Mouse (Mus musculus) erythroblast, embryonic 14.5 days (primary cell): ENCODE measurements around the gene E130308A19Rik. TPM values are rescaled to one million over a fixed set of nuclear protein-coding genes. Genes with fewer than 3 reads are reported as not detected.
A peak's percentile ranks its signal among the peaks of the same experiment; 100 is the strongest.

Source experiments
- H3K27me3 ChIP-seq: 2 replicates; pipeline ENCODE4 v1.6.1; 2012; ENCODE audit warnings: inconsistent platforms; ENCODE audit not compliant: control insufficient read depth
- H3K36me3 ChIP-seq: 2 replicates; pipeline ENCODE4 v1.6.1; 2012; ENCODE audit warnings: mild to moderate bottlenecking, inconsistent platforms; ENCODE audit not compliant: control insufficient read depth
- H3K4me1 ChIP-seq: 2 replicates; pipeline ENCODE4 v1.6.1; 2012; ENCODE audit warnings: inconsistent platforms; ENCODE audit not compliant: control insufficient read depth
- H3K4me3 ChIP-seq: replicated peaks from 2 replicates; pipeline ENCODE3; 2012; ENCODE audit warnings: moderate library complexity, mild to moderate bottlenecking, inconsistent platforms
- H3K9me3 ChIP-seq: 2 replicates; pipeline ENCODE4 v1.6.1; 2012; ENCODE audit warnings: low read length, inconsistent platforms, mixed read lengths; ENCODE audit not compliant: control insufficient read depth
- GATA1 ChIP-seq: IDR thresholded peaks from 2 replicates; pipeline ENCODE4 v1.6.1; 2012; ENCODE audit warnings: low read length, inconsistent platforms, mixed read lengths
- TAL1 ChIP-seq: IDR thresholded peaks from 3 replicates; pipeline ENCODE4 v1.6.1; 2012; ENCODE audit warnings: low read length, inconsistent platforms, mixed read lengths
- polyA plus RNA-seq: library from polyadenylated mRNA; stranded (reverse); fragments of >175 nt; gene quantifications from 2 replicates; pipeline ENCODE4 v1.2.3, GENCODE M21; 2012

Gene E130308A19Rik
- polyA plus RNA-seq, 1 experiment = 0.17 TPM

- Histone ChIP-seq H3K27me3 (peaks cover 7% of the 10 kb centered on the region), H3K9me3 (no peaks in the 10 kb centered on the region), H3K4me1 (peaks cover 55% of the 10 kb centered on the region), H3K36me3 (no peaks in the 10 kb centered on the region), H3K4me3 (peak overlapping the region; percentile 94)
- TF ChIP-seq TAL1 = no peak
- no peak for TF ChIP-seq GATA1
Observed at GRCm38 (mm10) chr4:59805968-59806878, 180.2 kb downstream of the E130308A19Rik start.

GRCm38 (mm10) chr4:59806879-59807195 is 180.8 kb downstream of the E130308A19Rik start:
- H3K36me3 ChIP-seq = no peaks in the 10 kb centered on the region
- H3K4me3 ChIP-seq = peak overlapping the region; percentile 94
- H3K27me3 ChIP-seq = peaks cover 7% of the 10 kb centered on the region
- peaks cover 53% of the 10 kb centered on the region for H3K4me1 ChIP-seq
- TF ChIP-seq GATA1 (no peak), TAL1 (no peak)
- no peaks in the 10 kb centered on the region for H3K9me3 ChIP-seq

- Histone ChIP-seq H3K9me3 (no peaks in the 10 kb centered on the region), H3K36me3 (no peaks in the 10 kb centered on the region), H3K27me3 (peaks cover 7% of the 10 kb centered on the region), H3K4me1 (peaks cover 47% of the 10 kb centered on the region), H3K4me3 (no peak overlapping the region)
- TF ChIP-seq TAL1 = no peak
- TF ChIP-seq GATA1 = no peak
Observed at GRCm38 (mm10) chr4:59807521-59807920, 181.5 kb downstream of the E130308A19Rik start.

- no peaks in the 10 kb centered on the region for H3K36me3 ChIP-seq
- H3K9me3 ChIP-seq = no peaks in the 10 kb centered on the region
- H3K4me3 ChIP-seq = no peak overlapping the region
- TF ChIP-seq TAL1 = no peak
- TF ChIP-seq GATA1 = no peak
- peaks cover 38% of the 10 kb centered on the region for H3K4me1 ChIP-seq
- peaks cover 7% of the 10 kb centered on the region for H3K27me3 ChIP-seq
Observed at GRCm38 (mm10) chr4:59808396-59808795, 182.4 kb downstream of the E130308A19Rik start.

Other genes starting within 250 kb of the E130308A19Rik start
- 0.16 and 0.17 TPM in 2 replicates for gene Susd1, start 187.6 kb upstream of the E130308A19Rik start, polyA plus RNA-seq
- 4.6 and 4.9 TPM in 2 replicates for gene Ptbp3, start 76.8 kb upstream of the E130308A19Rik start, polyA plus RNA-seq
- 0.35 and 0.37 TPM in 2 replicates for gene Hsdl2, start 44.6 kb upstream of the E130308A19Rik start, polyA plus RNA-seq
- gene Inip, start 175.4 kb downstream of the E130308A19Rik start, polyA plus RNA-seq = 1.1 and 1.6 TPM in 2 replicates
- gene Snx30, start 179.6 kb downstream of the E130308A19Rik start, polyA plus RNA-seq = 0.02 and 0.20 TPM in 2 replicates